Mouse (Mus musculus): Measurements from ENCODE around the gene Gm5751. TPM values are rescaled to one million over a fixed set of nuclear protein-coding genes. Genes with fewer than 3 reads are reported as not detected.

Gm5751 gene
- polyA plus RNA-seq (2012; rRNA removed) = not detected in 2 replicates

GRCm38 (mm10) chrX:8873953-8874352 lies at the start of gene Gm5751:
Gene Gm5751, plus strand, starts transcription at chrX:8874253.

GRCm38 (mm10) chrX:8843694-8844093 lies 30.4 kb upstream of the Gm5751 start, which contains the start of gene Gm6592:
Gene Gm6592, plus strand, starts transcription at chrX:8843994.

GRCm38 (mm10) chrX:8892343-8893155 lies 18.5 kb downstream of the Gm5751 start, which contains the start of gene B630019K06Rik:
Gene B630019K06Rik, plus strand, starts transcription at chrX:8892382.

Other genes with a start within 250 kb of the Gm5751 start
- gene Ssxb8, start 183.4 kb upstream of the Gm5751 start, polyA plus RNA-seq (2012; rRNA removed) = not detected in 2 replicates
- gene Ssx9, start 125.8 kb upstream of the Gm5751 start, polyA plus RNA-seq (2012; rRNA removed) = not detected in 2 replicates
- not detected in 2 replicates for gene Ssxb5, start 70.6 kb upstream of the Gm5751 start, polyA plus RNA-seq (2012; rRNA removed)
- gene Gm6592, start 30.3 kb upstream of the Gm5751 start, polyA plus RNA-seq (2012; rRNA removed) = not detected in 2 replicates
- 7.4 and 7.9 TPM in 2 replicates for gene B630019K06Rik, start 18.1 kb downstream of the Gm5751 start, polyA plus RNA-seq (2012; rRNA removed)
- gene Fthl17b, start 88.7 kb downstream of the Gm5751 start, polyA plus RNA-seq (2012; rRNA removed) = not detected in 2 replicates
- not detected in 2 replicates for gene Fthl17c, start 102.3 kb downstream of the Gm5751 start, polyA plus RNA-seq (2012; rRNA removed)
- not detected in 2 replicates for gene Fthl17d, start 112.5 kb downstream of the Gm5751 start, polyA plus RNA-seq (2012; rRNA removed)
- gene Fthl17e, start 159.2 kb downstream of the Gm5751 start, polyA plus RNA-seq (2012; rRNA removed) = not detected in 2 replicates
- gene Fthl17f, start 188.8 kb downstream of the Gm5751 start, polyA plus RNA-seq (2012; rRNA removed) = not detected in 2 replicates
- not detected in 2 replicates for gene 4930402K13Rik, start 230.3 kb downstream of the Gm5751 start, polyA plus RNA-seq (2012; rRNA removed)

Measured in central nervous system, embryonic 11.5 days (tissue).